Mouse (Mus musculus): ENCODE measurements around the gene Ifi202b. TPM values are rescaled to one million over a fixed set of nuclear protein-coding genes. Genes with fewer than 3 reads are reported as not detected.
"Not testable (repeated sequence)": the region's sequence is repeated elsewhere in the genome, so short reads cannot be mapped to it uniquely, and the experiment has no call there.

Gene Ifi202b
- polyA plus RNA-seq, 1 experiment from 2014 or later: not detected

GRCm38 (mm10) chr1:173961491-173961890, 21.1 kb downstream of the Ifi202b start:
- WGBS: 86% methylated on average over 1 of the region's 1 CpGs

GRCm38 (mm10) chr1:173959998-173960397, 22.5 kb downstream of the Ifi202b start:
- H3K36me3 ChIP-seq (ENCODE audit: control insufficient read depth, insufficient read depth, low read length); H3K4me3 ChIP-seq (ENCODE audit: low read depth, low read length); H3K27ac ChIP-seq (replicated peaks; ENCODE audit: low read depth, low read length); H3K9me3 ChIP-seq (ENCODE audit: control insufficient read depth, low read length); H3K4me1 ChIP-seq (ENCODE audit: control insufficient read depth, insufficient read depth, low read length); H3K9ac ChIP-seq (ENCODE audit: low read length); H3K27me3 ChIP-seq (ENCODE audit: control insufficient read depth, insufficient read depth, low read length); DNase-seq (ENCODE audit: low spot score); H3K4me2 ChIP-seq (ENCODE audit: low read depth, severe bottlenecking): not testable (repeated sequence)
- WGBS: 41% methylated on average over 3 of the region's 3 CpGs
- 0 out of 2 replicates have a peak, but pooled peaks have one; percentile 39 for ATAC-seq (ENCODE audit: insufficient number of reproducible peaks, low FRiP score, low TSS enrichment, low read depth)

More at GRCm38 (mm10) chr1:173961491-173961890, 21.1 kb downstream of the Ifi202b start:
- not testable (repeated sequence) for H3K9ac ChIP-seq (ENCODE audit: low read length); H3K4me1 ChIP-seq (ENCODE audit: control insufficient read depth, insufficient read depth, low read length); H3K27me3 ChIP-seq (ENCODE audit: control insufficient read depth, insufficient read depth, low read length); ATAC-seq (ENCODE audit: insufficient number of reproducible peaks, low FRiP score, low TSS enrichment, low read depth); H3K4me3 ChIP-seq (ENCODE audit: low read depth, low read length); DNase-seq (ENCODE audit: low spot score); H3K36me3 ChIP-seq (ENCODE audit: control insufficient read depth, insufficient read depth, low read length); H3K4me2 ChIP-seq (ENCODE audit: low read depth, severe bottlenecking); H3K9me3 ChIP-seq (ENCODE audit: control insufficient read depth, low read length); H3K27ac ChIP-seq (replicated peaks; ENCODE audit: low read depth, low read length)

GRCm38 (mm10) chr1:173955839-173956527, 26.6 kb downstream of the Ifi202b start:
- not testable (repeated sequence) for ATAC-seq (ENCODE audit: insufficient number of reproducible peaks, low FRiP score, low TSS enrichment, low read depth); H3K4me1 ChIP-seq (ENCODE audit: control insufficient read depth, insufficient read depth, low read length); DNase-seq (ENCODE audit: low spot score); H3K4me2 ChIP-seq (ENCODE audit: low read depth, severe bottlenecking); H3K27me3 ChIP-seq (ENCODE audit: control insufficient read depth, insufficient read depth, low read length); H3K9ac ChIP-seq (ENCODE audit: low read length); H3K27ac ChIP-seq (replicated peaks; ENCODE audit: low read depth, low read length); H3K36me3 ChIP-seq (ENCODE audit: control insufficient read depth, insufficient read depth, low read length); H3K4me3 ChIP-seq (ENCODE audit: low read depth, low read length); H3K9me3 ChIP-seq (ENCODE audit: control insufficient read depth, low read length)
- 20% methylated on average over 3 of the region's 3 CpGs for WGBS

- Histone ChIP-seq H3K27ac (replicated peaks; ENCODE audit: low read depth, low read length) (no peak overlapping the region), H3K9me3 (ENCODE audit: control insufficient read depth, low read length) (no peaks in the 10 kb centered on the region), H3K4me2 (ENCODE audit: low read depth, severe bottlenecking) (no peak overlapping the region), H3K36me3 (ENCODE audit: control insufficient read depth, insufficient read depth, low read length) (no peaks in the 10 kb centered on the region), H3K9ac (ENCODE audit: low read length) (no peak overlapping the region), H3K4me1 (ENCODE audit: control insufficient read depth, insufficient read depth, low read length) (no peaks in the 10 kb centered on the region), H3K4me3 (ENCODE audit: low read depth, low read length) (no peak overlapping the region), H3K27me3 (ENCODE audit: control insufficient read depth, insufficient read depth, low read length) (no peaks in the 10 kb centered on the region)
- DNase-seq (ENCODE audit: low spot score): no peak
- 56% methylated on average over 2 of the region's 2 CpGs for WGBS
- no peak for ATAC-seq (ENCODE audit: insufficient number of reproducible peaks, low FRiP score, low TSS enrichment, low read depth)
Measured at GRCm38 (mm10) chr1:173955071-173955796, 27.3 kb downstream of the Ifi202b start.

GRCm38 (mm10) chr1:173953563-173953962, 29.0 kb downstream of the Ifi202b start:
- H3K36me3 ChIP-seq (ENCODE audit: control insufficient read depth, insufficient read depth, low read length): no peaks in the 10 kb centered on the region
- H3K27ac ChIP-seq (replicated peaks; ENCODE audit: low read depth, low read length): no peak overlapping the region
- no peaks in the 10 kb centered on the region for H3K27me3 ChIP-seq (ENCODE audit: control insufficient read depth, insufficient read depth, low read length)
- H3K9me3 ChIP-seq (ENCODE audit: control insufficient read depth, low read length): no peaks in the 10 kb centered on the region
- WGBS: 92% methylated on average over 1 of the region's 1 CpGs
- H3K4me2 ChIP-seq (ENCODE audit: low read depth, severe bottlenecking): no peak overlapping the region
- ATAC-seq (ENCODE audit: insufficient number of reproducible peaks, low FRiP score, low TSS enrichment, low read depth) (no peak), DNase-seq (ENCODE audit: low spot score) (no peak)
- no peak overlapping the region for H3K4me3 ChIP-seq (ENCODE audit: low read depth, low read length)
- H3K4me1 ChIP-seq (ENCODE audit: control insufficient read depth, insufficient read depth, low read length): no peaks in the 10 kb centered on the region
- no peak overlapping the region for H3K9ac ChIP-seq (ENCODE audit: low read length)

GRCm38 (mm10) chr1:173949044-173949443, 33.5 kb downstream of the Ifi202b start:
- not testable (repeated sequence) for H3K4me1 ChIP-seq (ENCODE audit: control insufficient read depth, insufficient read depth, low read length); H3K27ac ChIP-seq (replicated peaks; ENCODE audit: low read depth, low read length); H3K4me3 ChIP-seq (ENCODE audit: low read depth, low read length); DNase-seq (ENCODE audit: low spot score); H3K9me3 ChIP-seq (ENCODE audit: control insufficient read depth, low read length); H3K27me3 ChIP-seq (ENCODE audit: control insufficient read depth, insufficient read depth, low read length); H3K4me2 ChIP-seq (ENCODE audit: low read depth, severe bottlenecking); ATAC-seq (ENCODE audit: insufficient number of reproducible peaks, low FRiP score, low TSS enrichment, low read depth); H3K9ac ChIP-seq (ENCODE audit: low read length); H3K36me3 ChIP-seq (ENCODE audit: control insufficient read depth, insufficient read depth, low read length)
- WGBS: 93% methylated on average over 2 of the region's 2 CpGs

- H3K27ac ChIP-seq (replicated peaks; ENCODE audit: low read depth, low read length); H3K4me3 ChIP-seq (ENCODE audit: low read depth, low read length); H3K36me3 ChIP-seq (ENCODE audit: control insufficient read depth, insufficient read depth, low read length); H3K27me3 ChIP-seq (ENCODE audit: control insufficient read depth, insufficient read depth, low read length); H3K9ac ChIP-seq (ENCODE audit: low read length); H3K4me1 ChIP-seq (ENCODE audit: control insufficient read depth, insufficient read depth, low read length); DNase-seq (ENCODE audit: low spot score); H3K4me2 ChIP-seq (ENCODE audit: low read depth, severe bottlenecking); H3K9me3 ChIP-seq (ENCODE audit: control insufficient read depth, low read length); ATAC-seq (ENCODE audit: insufficient number of reproducible peaks, low FRiP score, low TSS enrichment, low read depth): not testable (repeated sequence)
Measured at GRCm38 (mm10) chr1:173942780-173943066, 39.8 kb downstream of the Ifi202b start.

- not testable (repeated sequence) for H3K27ac ChIP-seq (replicated peaks; ENCODE audit: low read depth, low read length)
Measured at GRCm38 (mm10) chr1:173941924-173942779, 40.4 kb downstream of the Ifi202b start, which contains the start of the genes Mndal and Ifi203. Gene Mndal, minus strand, starts transcription at chr1:173942491. Gene Ifi203, minus strand, starts transcription at chr1:173942672.

More at GRCm38 (mm10) chr1:173941924-173942779, 40.4 kb downstream of the Ifi202b start, which contains the start of the genes Mndal and Ifi203:
- H3K36me3 ChIP-seq (ENCODE audit: control insufficient read depth, insufficient read depth, low read length); H3K4me1 ChIP-seq (ENCODE audit: control insufficient read depth, insufficient read depth, low read length); H3K9ac ChIP-seq (ENCODE audit: low read length); H3K27me3 ChIP-seq (ENCODE audit: control insufficient read depth, insufficient read depth, low read length); H3K4me2 ChIP-seq (ENCODE audit: low read depth, severe bottlenecking); ATAC-seq (ENCODE audit: insufficient number of reproducible peaks, low FRiP score, low TSS enrichment, low read depth); H3K4me3 ChIP-seq (ENCODE audit: low read depth, low read length); H3K9me3 ChIP-seq (ENCODE audit: control insufficient read depth, low read length); DNase-seq (ENCODE audit: low spot score): not testable (repeated sequence)
- WGBS: 79% methylated on average over 3 of the region's 3 CpGs
